Mouse (Mus musculus) stomach, postnatal 0 days (tissue): Measurements from ENCODE around the gene Slx4ip. TPM values are rescaled to one million over a fixed set of nuclear protein-coding genes. Genes with fewer than 3 reads are reported as not detected.

Experiments
- ATAC-seq: fragments of 200-750 bp; cut with Nextera tagmentation; 2 replicates; pipeline ENCODE4 v1.8.0; 2017; ENCODE audit not compliant: low FRiP score, low TSS enrichment
- DNase-seq: peaks from one replicate; pipeline ENCODE4 v3.0.0-alpha.2; 2016; ENCODE audit warnings: low spot score
- H3K27ac ChIP-seq: fragments of 300-500 bp; sonication (generic); replicated peaks from 2 replicates; pipeline ENCODE4 v1.5.1; 2014; ENCODE audit warnings: mild to moderate bottlenecking, control low read depth
- H3K27me3 ChIP-seq: fragments of 300-500 bp; sonication (generic); 2 replicates; pipeline ENCODE4 v1.6.1; 2014; ENCODE audit warnings: low read length; ENCODE audit not compliant: control insufficient read depth, insufficient read depth
- H3K36me3 ChIP-seq: fragments of 300-500 bp; sonication (generic); 2 replicates; pipeline ENCODE4 v1.6.1; 2014; ENCODE audit warnings: low read length, mixed read lengths; ENCODE audit not compliant: control insufficient read depth, insufficient read depth
- H3K4me1 ChIP-seq: fragments of 300-500 bp; sonication (generic); replicated peaks from 2 replicates; pipeline ENCODE4 v1.6.1; 2014; ENCODE audit warnings: antibody characterized with exemption; ENCODE audit not compliant: control insufficient read depth, insufficient read depth
- H3K4me2 ChIP-seq: fragments of 300-500 bp; sonication (generic); replicated peaks from 2 replicates; pipeline ENCODE4 v1.6.1; 2014; ENCODE audit warnings: low read depth, mild to moderate bottlenecking, control low read depth, moderate library complexity
- H3K4me3 ChIP-seq: fragments of 300-500 bp; sonication (generic); 2 replicates; pipeline ENCODE4 v1.5.1; 2014; ENCODE audit warnings: low read depth, low read length, control low read depth
- H3K9ac ChIP-seq: fragments of 300-500 bp; sonication (generic); 2 replicates; pipeline ENCODE4 v1.6.1; 2014; ENCODE audit warnings: mild to moderate bottlenecking, low read length, control low read depth, mixed read lengths
- H3K9me3 ChIP-seq: fragments of 300-500 bp; sonication (generic); 2 replicates; pipeline ENCODE4 v1.6.1; 2016; ENCODE audit warnings: low read length; ENCODE audit not compliant: control insufficient read depth
- CTCF ChIP-seq: IDR thresholded peaks from 2 replicates; pipeline ENCODE4 v1.5.1; 2016; ENCODE audit warnings: antibody characterized with exemption, low read depth, mild to moderate bottlenecking, moderate library complexity
- EP300 ChIP-seq: optimal IDR thresholded peaks from 2 replicates; pipeline ENCODE3; 2016; ENCODE audit warnings: antibody characterized with exemption
- WGBS: fragments of 180-500 bp; shearing (Covaris S2); extraction: QIAGEN DNeasy Blood & Tissue Kit; methylation state at CpG from one replicate; pipeline ENCODE4 v1.1.7; 2014; 5-methylcytosine and 5-hydroxymethylcytosine counted together
- polyA plus RNA-seq: library from polyadenylated mRNA; unstranded; fragments of >200 nt; fragmentation: Nextera tagmentation; extraction: Ambion mirVana; gene quantifications from 2 replicates; pipeline ENCODE4 v1.2.1, GENCODE M21; 2015

Slx4ip gene
- polyA plus RNA-seq, 1 experiment from 2014 or later = 2.1 TPM

GRCm38 (mm10) chr2:137094301-137094700 is 203.3 kb downstream of the Slx4ip start:
- no peaks in the 10 kb centered on the region for H3K9me3 ChIP-seq
- 78% methylated on average over 8 of the region's 8 CpGs for WGBS
- no peak for ATAC-seq
- DNase-seq = no peak
- no peaks in the 10 kb centered on the region for H3K4me1 ChIP-seq
- H3K27ac ChIP-seq = no peak overlapping the region
- H3K27me3 ChIP-seq = no peaks in the 10 kb centered on the region
- no peak overlapping the region for H3K4me2 ChIP-seq
- no peak overlapping the region for H3K9ac ChIP-seq
- H3K4me3 ChIP-seq = no peak overlapping the region
- peaks cover 24% of the 10 kb centered on the region for H3K36me3 ChIP-seq
- TF ChIP-seq CTCF (no peak), EP300 (no peak)

GRCm38 (mm10) chr2:137096981-137097460 is 206.0 kb downstream of the Slx4ip start:
- H3K27me3 ChIP-seq = no peaks in the 10 kb centered on the region
- ATAC-seq (no peak), DNase-seq (no peak)
- H3K4me1 ChIP-seq = no peaks in the 10 kb centered on the region
- no peak overlapping the region for H3K27ac ChIP-seq
- peaks cover 7% of the 10 kb centered on the region; the same call in 1 of the 2 replicates for H3K36me3 ChIP-seq
- no peak overlapping the region for H3K4me2 ChIP-seq
- H3K4me3 ChIP-seq = no peak overlapping the region
- no peak overlapping the region for H3K9ac ChIP-seq
- TF ChIP-seq EP300 (no peak), CTCF (no peak)
- no peaks in the 10 kb centered on the region for H3K9me3 ChIP-seq
- 27% methylated on average over 5 of the region's 5 CpGs for WGBS

GRCm38 (mm10) chr2:137098269-137099035 is 207.4 kb downstream of the Slx4ip start:
- Histone ChIP-seq H3K27ac (peak overlapping the region; percentile 83), H3K36me3 (no peaks in the 10 kb centered on the region; the same call in 1 of the 2 replicates), H3K4me3 (no peak overlapping the region), H3K4me1 (no peaks in the 10 kb centered on the region), H3K27me3 (no peaks in the 10 kb centered on the region), H3K4me2 (no peak overlapping the region), H3K9me3 (no peaks in the 10 kb centered on the region), H3K9ac (no peak overlapping the region)
- TF ChIP-seq CTCF = no peak
- TF ChIP-seq EP300 = peak; percentile 87
- ATAC-seq (peak; percentile 86), DNase-seq (peak; percentile 35)
- 45% methylated on average over 11 of the region's 11 CpGs for WGBS

GRCm38 (mm10) chr2:137099211-137099734 is 208.3 kb downstream of the Slx4ip start:
- H3K4me3 ChIP-seq = no peak overlapping the region
- no peak for DNase-seq
- WGBS = 34% methylated on average over 6 of the region's 6 CpGs
- H3K4me2 ChIP-seq = no peak overlapping the region
- no peaks in the 10 kb centered on the region for H3K9me3 ChIP-seq
- H3K27ac ChIP-seq = peak overlapping the region; percentile 83
- no peak for ATAC-seq
- peaks cover 3% of the 10 kb centered on the region; the same call in 1 of the 2 replicates for H3K36me3 ChIP-seq
- no peak overlapping the region for H3K9ac ChIP-seq
- TF ChIP-seq CTCF (no peak), EP300 (no peak)
- H3K27me3 ChIP-seq = no peaks in the 10 kb centered on the region
- H3K4me1 ChIP-seq = no peaks in the 10 kb centered on the region

GRCm38 (mm10) chr2:137101074-137101473 is 210.1 kb downstream of the Slx4ip start:
- WGBS = 58% methylated on average over 5 of the region's 5 CpGs
- DNase-seq = no peak

GRCm38 (mm10) chr2:137107203-137107602 is 216.2 kb downstream of the Slx4ip start:
- Histone ChIP-seq H3K9me3 (no peaks in the 10 kb centered on the region), H3K4me1 (no peaks in the 10 kb centered on the region; the same call in 1 of the 2 replicates), H3K27ac (peak overlapping the region; percentile 41; the same call in 1 of the 2 replicates), H3K27me3 (no peaks in the 10 kb centered on the region), H3K4me2 (no peak overlapping the region), H3K4me3 (no peak overlapping the region), H3K36me3 (peaks cover 14% of the 10 kb centered on the region; the same call in 1 of the 2 replicates), H3K9ac (no peak overlapping the region)
- 68% methylated on average over 4 of the region's 4 CpGs for WGBS
- TF ChIP-seq CTCF = no peak
- no peak for TF ChIP-seq EP300
- no peak for ATAC-seq
- no peak for DNase-seq

More at GRCm38 (mm10) chr2:137101074-137101473, 210.1 kb downstream of the Slx4ip start:
- no peaks in the 10 kb centered on the region for H3K4me1 ChIP-seq
- no peak for TF ChIP-seq EP300
- TF ChIP-seq CTCF = no peak
- no peaks in the 10 kb centered on the region for H3K27me3 ChIP-seq
- no peak overlapping the region for H3K4me3 ChIP-seq
- no peak overlapping the region for H3K27ac ChIP-seq
- H3K4me2 ChIP-seq = no peak overlapping the region
- H3K9me3 ChIP-seq = no peaks in the 10 kb centered on the region
- no peak; the same call in 1 of the 2 replicates for ATAC-seq
- no peak overlapping the region for H3K9ac ChIP-seq
- peaks cover 14% of the 10 kb centered on the region; the same call in 1 of the 2 replicates for H3K36me3 ChIP-seq
